In genomic region chr6:136518537-136519246, GRCm38 (mm10) we compare ENCODE assay signal across 8 mouse cellular contexts. TPM values are rescaled to one million over a fixed set of nuclear protein-coding genes. Genes with fewer than 3 reads are reported as not detected.
DNase-seq lines count a peak whose midpoint lies in the region; ATAC-seq lines count a peak whose summit lies in the region.

No protein-coding gene starts in this region.

- under 1% methylated on average over 59 of the region's 59 CpGs for WGBS in embryonic facial prominence, embryonic 12.5 days
- WGBS in midbrain, embryonic 11.5 days, result under 1% methylated on average over 59 of the region's 59 CpGs

- no peaks in the 10 kb centered on the region for H3K27me3 ChIP-seq in embryonic facial prominence, embryonic 12.5 days
- no peaks in the 10 kb centered on the region for H3K27me3 ChIP-seq in midbrain, embryonic 11.5 days (ENCODE audit: control insufficient read depth, insufficient read depth, low read length)

- peak; percentile 88 for ATAC-seq in embryonic facial prominence, embryonic 12.5 days (ENCODE audit: insufficient number of reproducible peaks, insufficient read depth, low FRiP score, low TSS enrichment)
- peak; percentile 98 for ATAC-seq in midbrain, embryonic 11.5 days (ENCODE audit: low FRiP score)

- intact Hi-C loops in left cerebral cortex, postnatal 4 days (cut with DNase I), result loop anchor here (5.0 kb wide), 2 partner anchors 51 to 96 kb away; no protein-coding TSS in a partner anchor

- H3K4me3 ChIP-seq in embryonic facial prominence, embryonic 12.5 days, result peak overlapping the region; percentile 45
- H3K4me3 ChIP-seq in midbrain, embryonic 11.5 days (ENCODE audit: low read depth, low read length), result peak overlapping the region; percentile 65

- peak overlapping the region; percentile 26 for H3K4me2 ChIP-seq in embryonic facial prominence, embryonic 12.5 days (replicated peaks)
- H3K4me2 ChIP-seq in midbrain, embryonic 11.5 days, result peak overlapping the region; percentile 16

- DNase-seq in adrenal gland, postnatal 36 days, result peak; percentile 95 to 97
- DNase-seq in heart, adult 11 months, result peak; percentile 100
- peak; percentile 98 for DNase-seq in kidney, adult 11 months
- DNase-seq in left cerebral cortex, postnatal 4 days, result peak; percentile 97
- DNase-seq in midbrain, embryonic 11.5 days (ENCODE audit: low spot score, missing footprints), result peak; percentile 99
- peak; percentile 92 for DNase-seq in right cerebral cortex, postnatal 4 days
- peak; percentile 95 for DNase-seq in yolk sac, embryonic 10.5 days (ENCODE audit: low spot score)

- H3K27ac ChIP-seq in embryonic facial prominence, embryonic 12.5 days, result peak overlapping the region; percentile 93
- peak overlapping the region; percentile 95 for H3K27ac ChIP-seq in midbrain, embryonic 11.5 days (ENCODE audit: low read depth, low read length)

- H3K4me1 ChIP-seq in embryonic facial prominence, embryonic 12.5 days, result no peaks in the 10 kb centered on the region
- H3K4me1 ChIP-seq in midbrain, embryonic 11.5 days (ENCODE audit: control insufficient read depth, insufficient read depth, low read length), result no peaks in the 10 kb centered on the region

- H3K9ac ChIP-seq in embryonic facial prominence, embryonic 12.5 days, result peak overlapping the region; percentile 46
- peak overlapping the region; percentile 84 for H3K9ac ChIP-seq in midbrain, embryonic 11.5 days (ENCODE audit: low read length)

- 0 out of 2 replicates have a peak, but pooled peaks cover 6% of the 10 kb centered on the region for H3K9me3 ChIP-seq in embryonic facial prominence, embryonic 12.5 days
- H3K9me3 ChIP-seq in midbrain, embryonic 11.5 days (ENCODE audit: control insufficient read depth, low read length), result peaks cover 2% of the 10 kb centered on the region; the same call in 1 of the 2 replicates

- H3K36me3 ChIP-seq in embryonic facial prominence, embryonic 12.5 days, result peaks cover 11% of the 10 kb centered on the region
- peaks cover 8% of the 10 kb centered on the region; the same call in 1 of the 2 replicates for H3K36me3 ChIP-seq in midbrain, embryonic 11.5 days (ENCODE audit: control insufficient read depth, insufficient read depth, low read length)

RNA-seq across cellular contexts. Expression of gene Atf7ip, which starts 12.7 kb away (rescaled TPM):
- total RNA-seq in adrenal gland, postnatal 36 days (2021), result 10 to 100 TPM; 54.0 to 74.3 TPM
- polyA plus RNA-seq in embryonic facial prominence, embryonic 12.5 days (2016; fragmentation: Nextera tagmentation; extraction: Ambion mirVana), result 54.8 and 55.1 TPM in 2 replicates
- 100 to 1,000 TPM; 142 TPM for total RNA-seq in left cerebral cortex, postnatal 4 days (2021)
- 43.4 and 46.8 TPM in 2 replicates for polyA plus RNA-seq in midbrain, embryonic 11.5 days (2014; fragmentation: Nextera tagmentation; extraction: Ambion mirVana)

Comparison
In these comparisons a context has a peak if more than half of its experiments do, and no peak if none do; other contexts are left out.
1. Peak in every context shown above with its lines: DNase-seq, ATAC-seq, H3K4me3 ChIP-seq and H3K27ac ChIP-seq.